Mouse (Mus musculus) E14TG2a.4 (cell line): ENCODE data around the gene Fam168b.

ENCODE experiments used
- CTCF ChIP-seq: conservative IDR thresholded peaks from 2 replicates; pipeline ENCODE4 v1.5.1; 2014; ENCODE audit warnings: low read length
- POU5F1 ChIP-seq: IDR thresholded peaks from 2 replicates; pipeline ENCODE4 v1.6.1; 2014; ENCODE audit warnings: low read length, borderline replicate concordance

DNA sequence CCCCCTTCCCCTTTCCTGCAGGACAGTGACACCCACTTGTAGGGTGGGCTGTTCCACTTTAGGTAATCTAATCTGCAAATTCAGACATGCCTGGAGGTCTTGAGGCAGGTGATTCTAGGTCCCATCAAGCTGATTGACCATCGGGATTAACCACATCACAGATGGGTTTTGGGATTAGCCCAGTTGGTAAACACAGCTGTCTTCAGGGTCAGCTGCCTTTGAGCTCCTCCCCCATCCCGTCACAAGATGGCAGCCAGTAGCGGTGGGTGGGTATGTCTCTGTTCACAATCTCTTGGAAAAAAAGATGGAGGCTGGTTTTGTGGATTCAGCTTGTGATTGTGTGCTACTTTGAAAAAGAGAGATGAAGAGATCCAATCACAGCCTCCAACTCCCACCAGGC, 16.9 kb upstream of the Fam168b start:
- no peak for TF ChIP-seq CTCF
- TF ChIP-seq POU5F1: no peak
